Mouse (Mus musculus) embryonic facial prominence, embryonic 14.5 days (tissue): ENCODE data around the gene Nsdhl. TPM values are rescaled to one million over a fixed set of nuclear protein-coding genes. Genes with fewer than 3 reads are reported as not detected.

Experiments
- ATAC-seq: fragments of 200-750 bp; cut with Nextera tagmentation; 2 replicates; pipeline ENCODE4 v1.8.0; 2017; ENCODE audit warnings: low read depth, moderate number of reproducible peaks, moderate TSS enrichment
- DNase-seq: peaks from one replicate; pipeline ENCODE4 v3.0.0-alpha.2; 2015; ENCODE audit warnings: low spot score
- H3K27ac ChIP-seq: fragments of 300-500 bp; sonication (generic); replicated peaks from 2 replicates; pipeline ENCODE4 v1.5.1; 2014; ENCODE audit warnings: low read depth, mild to moderate bottlenecking, low read length, moderate library complexity
- H3K27me3 ChIP-seq: fragments of 300-500 bp; sonication (generic); replicated peaks from 2 replicates; pipeline ENCODE4 v1.6.1; 2014; ENCODE audit warnings: low read length; ENCODE audit not compliant: control insufficient read depth, insufficient read depth
- H3K36me3 ChIP-seq: fragments of 300-500 bp; sonication (generic); 2 replicates; pipeline ENCODE4 v1.6.1; 2014; ENCODE audit warnings: low read length, mixed read lengths; ENCODE audit not compliant: control insufficient read depth, insufficient read depth
- H3K4me1 ChIP-seq: fragments of 300-500 bp; sonication (generic); 2 replicates; pipeline ENCODE4 v1.6.1; 2014; ENCODE audit warnings: antibody characterized with exemption, low read length; ENCODE audit not compliant: control insufficient read depth, insufficient read depth
- H3K4me2 ChIP-seq: fragments of 300-500 bp; sonication (generic); 2 replicates; pipeline ENCODE4 v1.6.1; 2014; ENCODE audit warnings: low read depth, mild to moderate bottlenecking, low read length, moderate library complexity, mixed read lengths
- H3K4me3 ChIP-seq: fragments of 300-500 bp; sonication (generic); 2 replicates; pipeline ENCODE4 v1.5.1; 2014; ENCODE audit warnings: low read depth, mild to moderate bottlenecking, low read length
- H3K9ac ChIP-seq: fragments of 300-500 bp; sonication (generic); 2 replicates; pipeline ENCODE4 v1.6.1; 2014; ENCODE audit warnings: low read depth, mild to moderate bottlenecking, low read length, moderate library complexity, mixed read lengths
- H3K9me3 ChIP-seq: fragments of 300-500 bp; sonication (generic); 2 replicates; pipeline ENCODE4 v1.6.1; 2016; ENCODE audit warnings: low read length; ENCODE audit not compliant: control insufficient read depth
- WGBS: fragments of 180-500 bp; shearing (Covaris S2); extraction: QIAGEN DNeasy Blood & Tissue Kit; methylation state at CpG from one replicate; pipeline ENCODE4 v1.1.7; 2014; 5-methylcytosine and 5-hydroxymethylcytosine counted together
- polyA plus RNA-seq: library from polyadenylated mRNA; unstranded; fragments of >200 nt; fragmentation: Nextera tagmentation; extraction: Ambion mirVana; gene quantifications from 2 replicates; pipeline ENCODE4 v1.2.1, GENCODE M21; 2014

Nsdhl gene
- polyA plus RNA-seq, 1 experiment from 2014 or later: 22.5 TPM

GRCm38 (mm10) chrX:72921391-72921790, 3.0 kb downstream of the Nsdhl start:
- Histone ChIP-seq H3K4me2 (no peak overlapping the region), H3K9me3 (no peaks in the 10 kb centered on the region), H3K27me3 (no peaks in the 10 kb centered on the region), H3K36me3 (no peaks in the 10 kb centered on the region), H3K4me1 (no peaks in the 10 kb centered on the region), H3K9ac (no peak overlapping the region), H3K27ac (no peak overlapping the region), H3K4me3 (no peak overlapping the region)
- no peak for DNase-seq
- ATAC-seq: no peak
- 73% methylated on average over 2 of the region's 2 CpGs for WGBS

- Histone ChIP-seq H3K9me3 (no peaks in the 10 kb centered on the region), H3K9ac (no peak overlapping the region), H3K27ac (no peak overlapping the region), H3K27me3 (no peaks in the 10 kb centered on the region), H3K4me3 (no peak overlapping the region), H3K4me1 (no peaks in the 10 kb centered on the region), H3K36me3 (0 out of 2 replicates have a peak, but pooled peaks cover 5% of the 10 kb centered on the region), H3K4me2 (no peak overlapping the region)
- ATAC-seq (no peak), DNase-seq (no peak)
- 75% methylated on average over 4 of the region's 4 CpGs for WGBS
Measured at GRCm38 (mm10) chrX:72953464-72953863, 35.1 kb downstream of the Nsdhl start.

- ATAC-seq (no peak), DNase-seq (peak; percentile 6)
- H3K27ac ChIP-seq: no peak overlapping the region
- no peak overlapping the region for H3K9ac ChIP-seq
- H3K27me3 ChIP-seq: no peaks in the 10 kb centered on the region
- 0 out of 2 replicates have a peak, but pooled peaks cover 5% of the 10 kb centered on the region for H3K36me3 ChIP-seq
- H3K4me1 ChIP-seq: no peaks in the 10 kb centered on the region
- 75% methylated on average over 4 of the region's 4 CpGs for WGBS
- no peaks in the 10 kb centered on the region for H3K9me3 ChIP-seq
- no peak overlapping the region for H3K4me3 ChIP-seq
- no peak overlapping the region for H3K4me2 ChIP-seq
Measured at GRCm38 (mm10) chrX:72956486-72956885, 38.1 kb downstream of the Nsdhl start.

GRCm38 (mm10) chrX:72960431-72960830, 42.1 kb downstream of the Nsdhl start:
- no peaks in the 10 kb centered on the region for H3K27me3 ChIP-seq
- DNase-seq: no peak

GRCm38 (mm10) chrX:72961511-72961910, 43.2 kb downstream of the Nsdhl start:
- Histone ChIP-seq H3K9me3 (no peaks in the 10 kb centered on the region), H3K36me3 (no peaks in the 10 kb centered on the region), H3K27me3 (no peaks in the 10 kb centered on the region), H3K27ac (no peak overlapping the region), H3K9ac (no peak overlapping the region), H3K4me3 (no peak overlapping the region), H3K4me1 (no peaks in the 10 kb centered on the region), H3K4me2 (no peak overlapping the region)
- ATAC-seq: no peak
- no peak for DNase-seq
- WGBS: 65% methylated on average over 2 of the region's 3 CpGs

More at GRCm38 (mm10) chrX:72960431-72960830, 42.1 kb downstream of the Nsdhl start:
- Histone ChIP-seq H3K4me2 (no peak overlapping the region), H3K9me3 (no peaks in the 10 kb centered on the region), H3K4me3 (no peak overlapping the region), H3K4me1 (no peaks in the 10 kb centered on the region), H3K36me3 (no peaks in the 10 kb centered on the region), H3K9ac (no peak overlapping the region), H3K27ac (no peak overlapping the region)
- 86% methylated on average over 4 of the region's 4 CpGs for WGBS
- ATAC-seq: no peak

- no peaks in the 10 kb centered on the region for H3K9me3 ChIP-seq
- no peak for ATAC-seq
Measured at GRCm38 (mm10) chrX:72962743-72963142, 44.4 kb downstream of the Nsdhl start.

GRCm38 (mm10) chrX:72982831-72983230, 64.5 kb downstream of the Nsdhl start:
- H3K4me2 ChIP-seq: no peak overlapping the region
- H3K9me3 ChIP-seq: no peaks in the 10 kb centered on the region
- no peak overlapping the region for H3K27ac ChIP-seq
- ATAC-seq: no peak
- H3K4me1 ChIP-seq: no peaks in the 10 kb centered on the region; the same call in 1 of the 2 replicates
- no peaks in the 10 kb centered on the region for H3K27me3 ChIP-seq
- no peak for DNase-seq
- 59% methylated on average over 6 of the region's 6 CpGs for WGBS
- H3K36me3 ChIP-seq: no peaks in the 10 kb centered on the region
- no peak overlapping the region for H3K4me3 ChIP-seq
- H3K9ac ChIP-seq: no peak overlapping the region

More at GRCm38 (mm10) chrX:72962743-72963142, 44.4 kb downstream of the Nsdhl start:
- Histone ChIP-seq H3K27ac (no peak overlapping the region), H3K4me3 (no peak overlapping the region), H3K27me3 (no peaks in the 10 kb centered on the region; the same call in 1 of the 2 replicates), H3K9ac (no peak overlapping the region), H3K36me3 (no peaks in the 10 kb centered on the region), H3K4me2 (no peak overlapping the region), H3K4me1 (no peaks in the 10 kb centered on the region)
- no peak for DNase-seq
- 76% methylated on average over 3 of the region's 3 CpGs for WGBS

- Histone ChIP-seq H3K4me1 (no peaks in the 10 kb centered on the region; the same call in 1 of the 2 replicates), H3K27me3 (no peaks in the 10 kb centered on the region), H3K9me3 (no peaks in the 10 kb centered on the region), H3K4me2 (no peak overlapping the region), H3K36me3 (no peaks in the 10 kb centered on the region), H3K27ac (no peak overlapping the region), H3K4me3 (no peak overlapping the region), H3K9ac (no peak overlapping the region)
- 88% methylated on average over 2 of the region's 2 CpGs for WGBS
- ATAC-seq (no peak), DNase-seq (no peak)
Measured at GRCm38 (mm10) chrX:72985607-72986006, 67.2 kb downstream of the Nsdhl start.

GRCm38 (mm10) chrX:72986841-72987519, 68.6 kb downstream of the Nsdhl start, which contains the start of gene Zfp185:
Gene Zfp185, plus strand, starts transcription at chrX:72987339.
- Histone ChIP-seq H3K4me1 (no peaks in the 10 kb centered on the region; the same call in 1 of the 2 replicates), H3K9me3 (no peaks in the 10 kb centered on the region), H3K27ac (peak within 1 kb of the TSS; percentile 33; the same call in 1 of the 2 replicates), H3K9ac (peak within 1 kb of the TSS; percentile 62), H3K36me3 (no peaks in the 10 kb centered on the region), H3K4me3 (peak within 1 kb of the TSS; percentile 43), H3K27me3 (no peaks in the 10 kb centered on the region), H3K4me2 (peak within 1 kb of the TSS; percentile 63)
- peak; percentile 91 for ATAC-seq
- peak; percentile 74 for DNase-seq
- WGBS: 18% methylated on average over 8 of the region's 45 CpGs
